Comparison of ENCODE assay signal across 9 mouse cellular contexts in genomic region chr7:98103002-98103941, GRCm38 (mm10). TPM values are rescaled to one million over a fixed set of nuclear protein-coding genes. Genes with fewer than 3 reads are reported as not detected.
A peak's percentile ranks its signal among the peaks of the same experiment; 100 is the strongest.
DNase-seq lines count a peak whose midpoint lies in the region.
"Had no signal": no experiment of that assay in that cellular context is flagged by ENCODE, and none has a peak within 500 bp of the region (broad histone marks: within the 10 kb centered on the region; RNA-seq: fewer than 3 reads in every experiment).

No protein-coding gene starts in this region.

- peak overlapping the region; percentile 85 for H3K4me3 ChIP-seq in megakaryocyte, embryonic 14.5 days (replicated peaks)
- H3K4me3 ChIP-seq: myocyte had no signal

- no peaks in the 10 kb centered on the region for H3K36me3 ChIP-seq in megakaryocyte, embryonic 14.5 days (replicated peaks; ENCODE audit: low read length)

- peaks cover 6% of the 10 kb centered on the region for H3K9me3 ChIP-seq in megakaryocyte, embryonic 14.5 days

- peak; percentile 75 to 94 for DNase-seq in adrenal gland, adult (ENCODE audit: inconsistent age in 2 of 2, low spot score in 1 of 2)
- peak; percentile 87 for DNase-seq in embryo, embryonic 10 days (ENCODE audit: low spot score)
- peak; percentile 86 for DNase-seq in gastrocnemius, postnatal 10 days
- peak; percentile 88 for DNase-seq in induced T-regulatory cell, adult 2 months (ENCODE audit: low read depth)
- DNase-seq in left cerebral cortex, adult 8-10 months (ENCODE audit: low spot score in 2 of 2), result peak; percentile 59 to 73
- peak; percentile 86 to 92 for DNase-seq in right cerebral cortex, postnatal 10 days (ENCODE audit: low spot score in 2 of 2)
- DNase-seq in urinary bladder, postnatal 25 days (ENCODE audit: low spot score), result peak; percentile 82

- peaks cover 45% of the 10 kb centered on the region for H3K4me1 ChIP-seq in megakaryocyte, embryonic 14.5 days

- H3K27me3 ChIP-seq in megakaryocyte, embryonic 14.5 days (replicated peaks), result peaks cover 69% of the 10 kb centered on the region

RNA-seq across cellular contexts. Expression of gene Myo7a, which starts 16.1 kb away (rescaled TPM):
- total RNA-seq in gastrocnemius, postnatal 10 days (2021), result 1 to 10 TPM; 7.0 TPM
- 10 to 100 TPM; 11.1 to 15.8 (median 14.0) TPM for total RNA-seq in left cerebral cortex, adult 8-10 months (2022)
- 37.5 and 149 TPM in 2 replicates for polyA plus RNA-seq in megakaryocyte, embryonic 14.5 days (2012; ENCODE audit: insufficient read depth, low replicate concordance)

RNA-seq across cellular contexts. Expression of gene Omp, which starts 42.0 kb away (rescaled TPM):
- total RNA-seq in gastrocnemius, postnatal 10 days (2021), result under 1 TPM; 0.21 to 0.27 TPM
- total RNA-seq in left cerebral cortex, adult 8-10 months (2022), result 1 to 10 TPM in 1 of 4 experiments, under 1 TPM in 3; 0.55 to 1.4 (median 0.73) TPM
- polyA plus RNA-seq in megakaryocyte, embryonic 14.5 days (2012; ENCODE audit: insufficient read depth, low replicate concordance), result 0.29 TPM in 1 of 2 replicates, not detected in the other

Comparison
In these comparisons a context has a peak if more than half of its experiments do, and no peak if none do; other contexts are left out.
1. Peak in every context shown above with its lines: DNase-seq and H3K4me3 ChIP-seq.